In the genomic region with DNA sequence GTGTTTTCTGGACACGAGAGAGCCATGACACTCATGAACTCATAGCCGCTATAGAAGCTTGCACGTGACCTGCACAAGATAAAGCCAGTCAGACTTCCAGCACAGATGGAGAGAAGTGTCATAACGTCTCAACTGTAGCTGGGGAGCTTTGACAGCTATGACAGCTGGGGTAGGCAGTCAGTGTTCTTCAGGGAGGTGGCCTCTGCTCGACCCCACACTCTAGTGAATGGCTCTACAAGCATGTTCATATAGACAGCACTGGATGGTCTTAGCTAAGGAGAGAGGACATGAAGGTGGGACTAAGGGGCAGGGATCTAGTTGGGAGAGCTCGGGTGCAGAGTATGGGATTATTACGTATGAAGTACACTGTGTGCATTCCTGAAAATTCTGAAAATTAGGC, we compare ENCODE assay signal across 24 mouse cellular contexts.
DNase-seq lines count a peak whose midpoint lies in the region; ATAC-seq and TF ChIP-seq lines count a peak whose summit lies in the region.
"Had no signal": no experiment of that assay in that cellular context is flagged by ENCODE, and none has a peak within 500 bp of the region (broad histone marks: within the 10 kb centered on the region; RNA-seq: fewer than 3 reads in every experiment).

No protein-coding gene starts in this region.

- H3K27me3 ChIP-seq in heart, embryonic 11.5 days (ENCODE audit: control insufficient read depth, insufficient read depth, low read length): no peaks in the 10 kb centered on the region
- H3K27me3 ChIP-seq in hindbrain, embryonic 11.5 days (ENCODE audit: control insufficient read depth, insufficient read depth, low read length): no peaks in the 10 kb centered on the region
- H3K27me3 ChIP-seq in hindbrain, embryonic 12.5 days: no peaks in the 10 kb centered on the region
- H3K27me3 ChIP-seq in midbrain, embryonic 12.5 days: no peaks in the 10 kb centered on the region
- H3K27me3 ChIP-seq in midbrain, postnatal 0 days (ENCODE audit: insufficient read depth, low read length): no peaks in the 10 kb centered on the region
- H3K27me3 ChIP-seq: embryonic facial prominence, embryonic 13.5 days; kidney, embryonic 15.5 days; liver, embryonic 13.5 days had no signal

- intact Hi-C loops in heart, postnatal 36 days (cut with DNase I): no loop called here

- H3K9me3 ChIP-seq in heart, embryonic 11.5 days (replicated peaks; ENCODE audit: control insufficient read depth, low read length): no peaks in the 10 kb centered on the region
- H3K9me3 ChIP-seq in hindbrain, embryonic 11.5 days (ENCODE audit: control insufficient read depth, low read length): no peaks in the 10 kb centered on the region
- H3K9me3 ChIP-seq in hindbrain, embryonic 12.5 days (replicated peaks): no peaks in the 10 kb centered on the region
- no peaks in the 10 kb centered on the region for H3K9me3 ChIP-seq in midbrain, embryonic 12.5 days
- no peaks in the 10 kb centered on the region for H3K9me3 ChIP-seq in midbrain, postnatal 0 days (ENCODE audit: low read length)
- H3K9me3 ChIP-seq: embryonic facial prominence, embryonic 13.5 days; kidney, embryonic 15.5 days; liver, embryonic 13.5 days had no signal

- WGBS in heart, embryonic 11.5 days (ENCODE audit: insufficient replicate concordance): 68% methylated on average over 7 of the region's 7 CpGs
- WGBS in hindbrain, embryonic 11.5 days: 86% methylated on average over 7 of the region's 7 CpGs
- WGBS in hindbrain, embryonic 12.5 days: 84% methylated on average over 7 of the region's 7 CpGs
- WGBS in midbrain, embryonic 12.5 days: 89% methylated on average over 7 of the region's 7 CpGs
- WGBS in midbrain, postnatal 0 days: 91% methylated on average over 7 of the region's 7 CpGs

- H3K4me1 ChIP-seq in heart, embryonic 11.5 days (ENCODE audit: control insufficient read depth, insufficient read depth, low read length): no peaks in the 10 kb centered on the region
- no peaks in the 10 kb centered on the region for H3K4me1 ChIP-seq in hindbrain, embryonic 11.5 days (replicated peaks; ENCODE audit: control insufficient read depth, insufficient read depth, low read length)
- H3K4me1 ChIP-seq in hindbrain, embryonic 12.5 days: peaks cover 4% of the 10 kb centered on the region; the same call in 1 of the 2 replicates
- H3K4me1 ChIP-seq in midbrain, embryonic 12.5 days: no peaks in the 10 kb centered on the region
- H3K4me1 ChIP-seq in midbrain, postnatal 0 days (ENCODE audit: insufficient read depth, low read length): no peaks in the 10 kb centered on the region
- H3K4me1 ChIP-seq: embryonic facial prominence, embryonic 13.5 days; liver, embryonic 13.5 days had no signal

- TF ChIP-seq CTCF in midbrain, postnatal 0 days (IDR thresholded peaks at IDR 0.05): no peak

- no peak overlapping the region for H3K4me2 ChIP-seq in heart, embryonic 11.5 days
- H3K4me2 ChIP-seq in hindbrain, embryonic 11.5 days (replicated peaks; ENCODE audit: low read depth, low read length): no peak overlapping the region
- no peak overlapping the region for H3K4me2 ChIP-seq in hindbrain, embryonic 12.5 days (replicated peaks)
- H3K4me2 ChIP-seq in midbrain, embryonic 12.5 days (replicated peaks): no peak overlapping the region
- no peak overlapping the region for H3K4me2 ChIP-seq in midbrain, postnatal 0 days (ENCODE audit: low read depth, low read length, poor library complexity, severe bottlenecking)
- H3K4me2 ChIP-seq: embryonic facial prominence, embryonic 13.5 days; kidney, embryonic 15.5 days; liver, embryonic 13.5 days; midbrain, embryonic 11.5 days had no signal

- peak; percentile 69; the same call in 1 of the 2 replicates for ATAC-seq in heart, embryonic 11.5 days (replicated peaks; ENCODE audit: insufficient number of reproducible peaks, low FRiP score, low TSS enrichment)
- peak; percentile 49; the same call in 1 of the 2 replicates for ATAC-seq in hindbrain, embryonic 11.5 days (ENCODE audit: low FRiP score)
- no peak for ATAC-seq in hindbrain, embryonic 12.5 days (ENCODE audit: low FRiP score)
- peak; percentile 38; the same call in 1 of the 2 replicates for ATAC-seq in midbrain, embryonic 12.5 days (ENCODE audit: low FRiP score, low read depth)
- ATAC-seq in midbrain, postnatal 0 days (ENCODE audit: low FRiP score): no peak
- 0 out of 2 replicates have a peak, but pooled peaks have one; percentile 14 for ATAC-seq in megakaryocyte-erythroid progenitor cell, adult 5-6 weeks (replicated peaks; ENCODE audit: low FRiP score, low TSS enrichment, poor library complexity, severe bottlenecking)
- ATAC-seq: hindbrain, embryonic 16.5 days; intestine, postnatal 0 days had no signal

- no peaks in the 10 kb centered on the region for H3K36me3 ChIP-seq in heart, embryonic 11.5 days (ENCODE audit: control insufficient read depth, insufficient read depth, low read length)
- H3K36me3 ChIP-seq in hindbrain, embryonic 11.5 days (ENCODE audit: control insufficient read depth, insufficient read depth, low read length): no peaks in the 10 kb centered on the region
- 0 out of 2 replicates have a peak, but pooled peaks cover 3% of the 10 kb centered on the region for H3K36me3 ChIP-seq in hindbrain, embryonic 12.5 days
- H3K36me3 ChIP-seq in midbrain, embryonic 12.5 days: no peaks in the 10 kb centered on the region
- peaks cover 4% of the 10 kb centered on the region; the same call in 1 of the 2 replicates for H3K36me3 ChIP-seq in midbrain, postnatal 0 days (ENCODE audit: insufficient read depth, low read length)
- H3K36me3 ChIP-seq: embryonic facial prominence, embryonic 13.5 days; liver, embryonic 13.5 days had no signal

- no peak overlapping the region for H3K27ac ChIP-seq in heart, embryonic 11.5 days (ENCODE audit: low read depth, low read length)
- no peak overlapping the region for H3K27ac ChIP-seq in hindbrain, embryonic 11.5 days (ENCODE audit: low read depth, low read length)
- no peak overlapping the region for H3K27ac ChIP-seq in hindbrain, embryonic 12.5 days
- H3K27ac ChIP-seq in midbrain, embryonic 12.5 days (replicated peaks): no peak overlapping the region
- no peak overlapping the region for H3K27ac ChIP-seq in midbrain, postnatal 0 days (ENCODE audit: low read depth, low read length)
- H3K27ac ChIP-seq: embryonic facial prominence, embryonic 13.5 days; kidney, embryonic 15.5 days; liver, embryonic 13.5 days; stomach, postnatal 0 days had no signal

- H3K9ac ChIP-seq in heart, embryonic 11.5 days (ENCODE audit: low read depth, low read length): no peak overlapping the region
- H3K9ac ChIP-seq in hindbrain, embryonic 11.5 days (ENCODE audit: low read depth, low read length): no peak overlapping the region
- no peak overlapping the region for H3K9ac ChIP-seq in hindbrain, embryonic 12.5 days
- no peak overlapping the region for H3K9ac ChIP-seq in midbrain, embryonic 12.5 days (replicated peaks)
- H3K9ac ChIP-seq in midbrain, postnatal 0 days (replicated peaks; ENCODE audit: low read length, poor library complexity, severe bottlenecking): no peak overlapping the region
- H3K9ac ChIP-seq: embryonic facial prominence, embryonic 13.5 days; kidney, embryonic 15.5 days; liver, embryonic 13.5 days had no signal

- H3K4me3 ChIP-seq in heart, embryonic 11.5 days (ENCODE audit: low read depth, low read length): no peak overlapping the region
- no peak overlapping the region for H3K4me3 ChIP-seq in hindbrain, embryonic 11.5 days (ENCODE audit: low read depth, low read length)
- no peak overlapping the region for H3K4me3 ChIP-seq in hindbrain, embryonic 12.5 days
- H3K4me3 ChIP-seq in midbrain, embryonic 12.5 days: no peak overlapping the region
- no peak overlapping the region for H3K4me3 ChIP-seq in midbrain, postnatal 0 days (ENCODE audit: low read depth, low read length)
- H3K4me3 ChIP-seq: embryonic facial prominence, embryonic 13.5 days; kidney, embryonic 15.5 days; liver, embryonic 13.5 days had no signal

- no peak for DNase-seq in heart, postnatal 36 days
- no peak for DNase-seq in hindbrain, embryonic 11.5 days (ENCODE audit: low spot score)
- DNase-seq in midbrain, postnatal 0 days (ENCODE audit: low spot score): no peak
- DNase-seq: adrenal gland, postnatal 25 days; B cell, adult 2 months; cerebellum, adult 11 months; cerebellum, postnatal 10 days; gastrocnemius, postnatal 14 days; heart, postnatal 14 days; kidney, postnatal 4 days; layer of hippocampus, adult 9-11 months; liver, embryonic 13.5 days; lung, postnatal 14 days; right cerebral cortex, adult 18-20 months had no signal

Comparison
In these comparisons a context has a peak if more than half of its experiments do, and no peak if none do; other contexts are left out.
1. ATAC-seq: peak in heart, embryonic 11.5 days (single experiment), hindbrain, embryonic 11.5 days (single experiment), midbrain, embryonic 12.5 days (single experiment) and megakaryocyte-erythroid progenitor cell, adult 5-6 weeks (single experiment); none in hindbrain, embryonic 12.5 days (single experiment) and midbrain, postnatal 0 days (single experiment).